In genomic region chr1:58270807-58271569, GRCm38 (mm10) we compare ENCODE assay signal across 10 mouse cellular contexts. TPM values are rescaled to one million over a fixed set of nuclear protein-coding genes. Genes with fewer than 3 reads are reported as not detected.
DNase-seq lines count a peak whose midpoint lies in the region; ATAC-seq and TF ChIP-seq lines count a peak whose summit lies in the region.
"Had no signal": no experiment of that assay in that cellular context is flagged by ENCODE, and none has a peak within 500 bp of the region (broad histone marks: within the 10 kb centered on the region; RNA-seq: fewer than 3 reads in every experiment).

No protein-coding gene starts in this region.

- 55% methylated on average over 6 of the region's 6 CpGs for WGBS in intestine, postnatal 0 days
- WGBS in intestine, embryonic 15.5 days: 58% methylated on average over 6 of the region's 6 CpGs
- WGBS in midbrain, embryonic 16.5 days: 64% methylated on average over 6 of the region's 6 CpGs

- H3K9ac ChIP-seq in intestine, postnatal 0 days (ENCODE audit: low read depth, low read length): no peak overlapping the region
- H3K9ac ChIP-seq in intestine, embryonic 15.5 days: no peak overlapping the region
- H3K9ac ChIP-seq in midbrain, embryonic 16.5 days (ENCODE audit: low read depth, low read length): no peak overlapping the region
- H3K9ac ChIP-seq: embryonic facial prominence, embryonic 15.5 days; liver, embryonic 15.5 days had no signal

- H3K36me3 ChIP-seq in intestine, postnatal 0 days (ENCODE audit: control insufficient read depth, insufficient read depth): no peaks in the 10 kb centered on the region
- no peaks in the 10 kb centered on the region for H3K36me3 ChIP-seq in intestine, embryonic 15.5 days
- no peaks in the 10 kb centered on the region for H3K36me3 ChIP-seq in midbrain, embryonic 16.5 days (ENCODE audit: control insufficient read depth, insufficient read depth, low read length)
- H3K36me3 ChIP-seq: embryonic facial prominence, embryonic 15.5 days; liver, embryonic 15.5 days had no signal

- peak; percentile 81 for TF ChIP-seq CTCF in intestine, postnatal 0 days (IDR thresholded peaks at IDR 0.05; ENCODE audit: low read depth)

- H3K4me3 ChIP-seq in intestine, postnatal 0 days (ENCODE audit: low read depth, low read length): no peak overlapping the region
- H3K4me3 ChIP-seq in intestine, embryonic 15.5 days (replicated peaks): no peak overlapping the region
- H3K4me3 ChIP-seq in midbrain, embryonic 16.5 days (ENCODE audit: low read depth, low read length): no peak overlapping the region
- H3K4me3 ChIP-seq: embryonic facial prominence, embryonic 15.5 days; liver, embryonic 15.5 days had no signal

- 0 out of 2 replicates have a peak, but pooled peaks cover 4% of the 10 kb centered on the region for H3K27me3 ChIP-seq in intestine, postnatal 0 days (replicated peaks; ENCODE audit: control insufficient read depth, insufficient read depth, low read length)
- no peaks in the 10 kb centered on the region for H3K27me3 ChIP-seq in intestine, embryonic 15.5 days (replicated peaks)
- H3K27me3 ChIP-seq in midbrain, embryonic 16.5 days (ENCODE audit: control insufficient read depth, insufficient read depth, low read depth, low read length): no peaks in the 10 kb centered on the region
- H3K27me3 ChIP-seq: embryonic facial prominence, embryonic 15.5 days; liver, embryonic 15.5 days had no signal

- no peak overlapping the region for H3K27ac ChIP-seq in intestine, postnatal 0 days (ENCODE audit: low read depth, low read length)
- H3K27ac ChIP-seq in intestine, embryonic 15.5 days: no peak overlapping the region
- no peak overlapping the region for H3K27ac ChIP-seq in midbrain, embryonic 16.5 days (ENCODE audit: low read length)
- H3K27ac ChIP-seq: embryonic facial prominence, embryonic 15.5 days; liver, embryonic 15.5 days had no signal

- DNase-seq in MEL-GATA-1-ER (ENCODE audit: extremely low read depth, low read depth): peak; percentile 34
- DNase-seq in cerebellum, adult 8-10 months: peak; percentile 16
- peak; percentile 31 to 69 for DNase-seq in heart, postnatal 14 days
- peak; percentile 25 to 47 for DNase-seq in layer of hippocampus, postnatal 36 days
- peak; percentile 47 for DNase-seq in thymus, postnatal 25 days

- ATAC-seq in intestine, postnatal 0 days: no peak
- no peak for ATAC-seq in intestine, embryonic 15.5 days
- peak; percentile 81; the same call in 1 of the 2 replicates for ATAC-seq in midbrain, embryonic 16.5 days

- H3K4me1 ChIP-seq in intestine, postnatal 0 days (replicated peaks; ENCODE audit: control insufficient read depth, insufficient read depth, low read length): no peaks in the 10 kb centered on the region
- H3K4me1 ChIP-seq in intestine, embryonic 15.5 days (replicated peaks): no peaks in the 10 kb centered on the region
- H3K4me1 ChIP-seq in midbrain, embryonic 16.5 days (ENCODE audit: control insufficient read depth, insufficient read depth, low read length): no peaks in the 10 kb centered on the region
- H3K4me1 ChIP-seq: embryonic facial prominence, embryonic 15.5 days; liver, embryonic 15.5 days had no signal

- no peak overlapping the region for H3K4me2 ChIP-seq in intestine, postnatal 0 days (replicated peaks; ENCODE audit: low read depth)
- no peak overlapping the region for H3K4me2 ChIP-seq in intestine, embryonic 15.5 days (replicated peaks)
- no peak overlapping the region for H3K4me2 ChIP-seq in midbrain, embryonic 16.5 days (ENCODE audit: low read length)
- H3K4me2 ChIP-seq: embryonic facial prominence, embryonic 15.5 days; liver, embryonic 15.5 days had no signal

- intact Hi-C loops in heart, postnatal 14 days (cut with DNase I): loop anchor here (2.0 to 5.0 kb wide), 2 partner anchors 114 to 844 kb away; no protein-coding TSS in a partner anchor

- H3K9me3 ChIP-seq in intestine, postnatal 0 days (ENCODE audit: control insufficient read depth): no peaks in the 10 kb centered on the region
- no peaks in the 10 kb centered on the region for H3K9me3 ChIP-seq in intestine, embryonic 15.5 days
- no peaks in the 10 kb centered on the region for H3K9me3 ChIP-seq in midbrain, embryonic 16.5 days (replicated peaks; ENCODE audit: control insufficient read depth, low read length, poor library complexity, severe bottlenecking)
- H3K9me3 ChIP-seq: embryonic facial prominence, embryonic 15.5 days; liver, embryonic 15.5 days had no signal

RNA-seq across cellular contexts. Expression of gene Aox2, which starts 7.1 kb away (rescaled TPM):
- polyA plus RNA-seq in intestine, postnatal 0 days (2015; fragmentation: Nextera tagmentation; extraction: Ambion mirVana): 0.07 and 0.10 TPM in 2 replicates
- polyA plus RNA-seq in intestine, embryonic 15.5 days (2015; fragmentation: Nextera tagmentation; extraction: Ambion mirVana): 0.03 TPM in 1 of 2 replicates, not detected in the other
- under 1 TPM in 1 of 2 experiments, not detected in 1; 0.27 TPM for total RNA-seq in heart, postnatal 14 days (2021)
- not detected for total RNA-seq in layer of hippocampus, postnatal 36 days (2021)
- 0.03 and 0.05 TPM in 2 replicates for polyA plus RNA-seq in midbrain, embryonic 16.5 days (2015; fragmentation: Nextera tagmentation; extraction: Ambion mirVana)
- polyA plus RNA-seq: liver, embryonic 15.5 days had no signal
